Mouse (Mus musculus): ENCODE results near the gene Rngtt.

DNA sequence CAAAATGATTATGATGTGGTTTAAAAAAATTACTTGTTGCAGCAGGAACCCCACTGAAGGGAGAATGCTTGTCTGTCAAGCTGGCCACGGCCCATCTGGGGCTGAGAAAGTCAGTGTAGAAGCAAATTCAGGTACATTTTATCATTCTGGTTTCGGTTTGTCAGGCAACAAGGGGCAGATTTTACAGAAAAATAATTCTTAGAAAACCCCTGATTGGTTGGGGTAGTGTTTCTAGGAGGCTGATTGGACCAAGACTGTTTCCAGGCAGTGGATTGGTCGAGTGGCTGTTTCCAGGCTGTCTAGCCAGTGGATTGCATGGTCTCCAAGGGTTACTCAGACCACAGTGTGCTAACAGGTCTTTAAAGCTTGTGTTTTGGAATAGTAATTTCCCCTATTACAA is 20.1 kb upstream of the Rngtt start, which contains the start of gene Pnrc1:
- TF ChIP-seq CTCF (IDR thresholded peaks at IDR 0.05; ENCODE audit: control insufficient read depth, insufficient read depth, insufficient read length) (no peak), MAX (IDR thresholded peaks at IDR 0.05) (no peak), USF1 (IDR thresholded peaks at IDR 0.05; ENCODE audit: low read depth) (no peak), CEBPB (IDR thresholded peaks at IDR 0.05; ENCODE audit: low read depth) (no peak), MYOD1 (IDR thresholded peaks at IDR 0.05; ENCODE audit: control insufficient read depth, insufficient read length, low read depth) (no peak), MYOG (IDR thresholded peaks at IDR 0.05; ENCODE audit: control insufficient read depth, extremely low read depth, insufficient read length) (no peak), FOSL1 (IDR thresholded peaks at IDR 0.05; ENCODE audit: insufficient read depth, low read length, poor library complexity, severe bottlenecking) (no peak)

Measured in C2C12 (cell line).